Mouse (Mus musculus): Measurements from ENCODE around the gene Fam222a.

Fam222a gene

GRCm38 (mm10) chr5:114648728-114649311, 81.0 kb downstream of the Fam222a start:
- DNase-seq (ENCODE audit: inconsistent age in 2 of 2, low spot score in 1 of 2) = no peak

GRCm38 (mm10) chr5:114651002-114651401, 83.2 kb downstream of the Fam222a start:
- no peak for DNase-seq (ENCODE audit: inconsistent age in 2 of 2, low spot score in 1 of 2)

- no peak for DNase-seq (ENCODE audit: inconsistent age in 2 of 2, low spot score in 1 of 2)
Observed at GRCm38 (mm10) chr5:114651449-114651848, 83.6 kb downstream of the Fam222a start.

DNA sequence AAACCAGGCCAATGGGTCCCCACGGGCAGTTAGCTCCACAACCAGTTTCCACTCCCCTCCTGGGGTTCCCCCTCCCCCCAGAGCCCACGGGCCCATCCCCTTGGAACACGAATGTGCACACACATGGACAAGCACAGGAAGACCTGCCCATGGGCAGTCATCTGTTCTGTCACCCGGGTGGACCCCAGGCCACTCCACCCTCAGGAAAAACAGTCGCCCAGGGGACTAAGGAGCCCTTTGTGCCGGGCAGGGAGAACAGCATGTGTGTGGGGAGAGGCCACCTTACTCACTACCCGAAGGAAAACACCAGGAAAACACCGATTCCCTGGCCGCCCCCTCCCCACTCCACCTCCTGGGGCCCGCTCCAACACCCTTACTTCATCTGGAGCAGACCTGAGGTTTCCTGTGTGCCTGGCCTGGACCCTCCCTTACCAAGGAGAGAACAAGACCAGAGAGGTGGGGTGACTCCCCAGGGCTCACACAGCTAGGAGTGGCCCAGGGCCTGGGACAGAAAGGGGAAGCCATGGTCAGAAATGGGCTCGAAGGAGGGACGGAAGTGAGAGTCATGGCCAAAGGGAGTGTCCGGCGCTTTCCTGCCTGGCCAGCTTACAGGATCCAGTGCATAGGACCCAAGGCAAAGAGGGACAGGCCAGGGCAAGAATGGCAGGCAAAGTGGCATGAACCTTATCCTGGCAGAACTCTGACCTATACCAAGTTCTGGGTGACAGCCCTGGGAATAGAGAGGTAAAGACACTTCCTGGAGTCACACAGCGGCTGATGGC, 86.0 kb downstream of the Fam222a start:
- peak in 1 of 2 experiments; percentile 50 for DNase-seq (ENCODE audit: inconsistent age in 2 of 2, low spot score in 1 of 2)

- DNase-seq (ENCODE audit: inconsistent age in 2 of 2, low spot score in 1 of 2) = no peak
Observed at GRCm38 (mm10) chr5:114655721-114656120, 87.9 kb downstream of the Fam222a start.

DNA sequence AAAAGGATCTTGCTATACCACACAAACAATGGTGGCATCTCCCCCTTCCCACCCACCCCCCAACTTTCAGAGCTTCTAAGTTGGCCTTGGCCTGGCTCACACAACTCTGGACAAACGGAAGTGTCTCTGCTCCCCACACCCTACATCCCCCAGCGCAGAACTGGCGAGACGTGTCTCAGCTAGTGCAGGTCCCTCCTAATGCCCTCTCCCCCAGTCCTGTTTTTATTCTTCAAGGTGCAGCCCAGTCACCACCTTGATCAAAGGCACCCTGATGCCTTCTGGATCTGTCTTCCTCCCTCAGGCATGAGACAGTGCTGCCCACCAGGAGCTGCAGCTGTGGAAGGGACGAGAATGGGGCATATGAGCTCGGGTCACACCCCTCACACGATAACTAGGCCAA, 88.5 kb downstream of the Fam222a start:
- no peak for DNase-seq (ENCODE audit: inconsistent age in 2 of 2, low spot score in 1 of 2)

GRCm38 (mm10) chr5:114657426-114657825, 89.6 kb downstream of the Fam222a start:
- DNase-seq (ENCODE audit: inconsistent age in 2 of 2, low spot score in 1 of 2) = peak in 1 of 2 experiments; percentile 60

DNA sequence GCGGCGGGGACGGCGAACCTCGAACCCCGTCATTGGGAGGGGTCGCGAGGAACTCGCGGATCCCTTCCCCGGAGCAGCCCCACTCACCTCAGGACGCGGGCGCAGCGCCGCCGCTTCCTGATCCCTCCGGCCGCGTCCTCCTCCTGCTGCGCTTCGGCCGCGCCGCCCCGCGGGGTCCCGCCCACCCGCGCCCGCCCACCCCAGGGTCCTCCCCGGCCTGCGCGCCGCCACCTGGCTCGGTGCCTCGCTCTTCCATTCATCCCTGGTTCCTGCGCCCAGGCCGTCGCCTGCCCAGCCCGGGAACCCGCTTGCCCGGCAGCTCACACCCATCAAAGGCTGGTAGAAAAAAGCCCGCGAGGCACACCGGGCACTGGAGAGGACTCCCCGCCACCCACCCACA, 90.4 kb downstream of the Fam222a start, which contains the start of gene Trpv4:
Gene Trpv4 (minus strand): TSS at position 167 of the 400 bp plus-strand sequence.
- DNase-seq (ENCODE audit: inconsistent age in 2 of 2, low spot score in 1 of 2) = no peak

DNA sequence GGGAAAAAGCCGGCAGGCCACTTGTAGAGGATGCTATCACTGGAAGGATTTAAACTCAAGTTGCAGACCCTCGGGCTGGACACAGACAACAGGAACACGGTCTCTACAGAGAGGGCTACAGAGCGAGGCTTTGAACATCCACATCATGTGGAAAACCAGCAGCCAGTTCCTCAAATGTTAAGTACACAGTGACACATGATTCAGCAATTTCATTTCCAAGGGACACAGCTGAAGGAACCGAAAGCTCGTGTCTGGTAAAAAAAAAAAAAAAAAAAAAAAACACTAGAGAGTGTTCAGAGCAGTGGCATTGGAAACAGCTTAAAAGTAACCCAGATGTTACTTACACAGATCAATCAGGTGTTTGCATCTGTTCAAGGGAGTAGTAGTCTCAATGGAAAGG, 93.2 kb downstream of the Fam222a start:
- no peak for DNase-seq (ENCODE audit: inconsistent age in 2 of 2, low spot score in 1 of 2)
